Mouse (Mus musculus): ENCODE measurements around the gene Wdr60.

The Wdr60 gene

GRCm38 (mm10) chr12:116264756-116265155 lies 1.9 kb upstream of the Wdr60 start:
- no peak for DNase-seq

DNA sequence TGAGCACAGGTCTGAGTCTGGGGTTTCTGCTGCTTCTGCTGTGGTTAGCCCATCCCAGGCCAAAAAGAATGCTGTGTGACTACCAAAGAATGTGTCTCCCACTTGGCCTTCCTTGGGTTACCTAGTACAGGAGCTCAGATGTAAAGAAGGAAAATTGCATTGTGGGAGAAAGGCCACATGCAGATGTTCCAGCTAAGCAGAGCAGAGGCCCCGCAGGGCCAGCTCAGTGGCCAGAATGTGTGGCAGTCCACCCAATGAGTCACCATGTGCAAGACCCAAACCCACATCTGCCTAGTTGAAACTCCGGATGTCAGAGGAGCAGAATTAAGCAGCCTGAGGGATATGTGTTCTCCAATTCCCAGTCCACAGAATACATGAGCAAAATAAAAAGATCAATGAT lies 4.5 kb downstream of the Wdr60 start:
- no peak for DNase-seq

DNA sequence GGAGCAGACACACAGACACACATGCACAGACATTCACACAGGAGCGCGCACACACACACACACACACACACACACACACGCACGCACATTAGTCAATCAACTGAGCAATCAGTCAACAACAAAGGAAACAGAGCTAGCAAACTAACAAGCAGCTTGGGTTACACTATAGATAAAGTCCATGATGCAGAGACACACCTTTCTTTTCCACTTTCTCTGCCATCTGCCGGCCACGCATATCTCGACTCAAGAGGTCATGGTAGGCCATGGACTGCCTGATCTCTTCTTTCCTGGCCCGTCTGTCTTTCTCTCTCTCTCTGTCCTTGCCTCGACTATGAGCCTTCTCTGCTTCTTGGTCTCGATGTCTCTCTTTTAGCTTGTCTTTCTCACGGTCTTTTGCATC lies 7.2 kb downstream of the Wdr60 start:
- DNase-seq: no peak

- DNase-seq: no peak
Measured at GRCm38 (mm10) chr12:116254652-116255051, 8.2 kb downstream of the Wdr60 start.

- no peak for DNase-seq
Measured at GRCm38 (mm10) chr12:116244601-116245000, 18.2 kb downstream of the Wdr60 start.

DNA sequence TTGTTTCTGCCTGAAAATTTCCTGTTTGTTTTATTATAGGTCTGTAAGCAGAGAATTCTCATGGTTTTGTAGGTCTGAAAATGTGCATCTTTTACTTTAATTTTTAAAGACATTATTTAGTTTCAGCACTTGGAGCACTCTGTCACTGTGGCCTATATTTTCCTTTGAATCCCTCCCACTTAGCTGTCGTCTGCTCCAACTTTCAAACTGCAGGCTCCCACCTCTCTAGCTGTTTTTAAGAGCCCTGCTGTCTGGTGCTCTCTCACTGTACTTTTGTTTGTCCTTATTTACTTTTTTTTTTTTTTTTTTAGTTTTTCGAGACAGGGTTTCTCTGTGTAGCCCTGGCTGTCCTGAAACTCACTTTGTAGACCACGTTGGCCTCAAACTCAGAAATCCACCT lies 24.0 kb downstream of the Wdr60 start:
- DNase-seq: no peak

- DNase-seq: no peak
Measured at GRCm38 (mm10) chr12:116238370-116238769, 24.5 kb downstream of the Wdr60 start.

- DNase-seq: no peak
Measured at GRCm38 (mm10) chr12:116236658-116237057, 26.2 kb downstream of the Wdr60 start.

DNA sequence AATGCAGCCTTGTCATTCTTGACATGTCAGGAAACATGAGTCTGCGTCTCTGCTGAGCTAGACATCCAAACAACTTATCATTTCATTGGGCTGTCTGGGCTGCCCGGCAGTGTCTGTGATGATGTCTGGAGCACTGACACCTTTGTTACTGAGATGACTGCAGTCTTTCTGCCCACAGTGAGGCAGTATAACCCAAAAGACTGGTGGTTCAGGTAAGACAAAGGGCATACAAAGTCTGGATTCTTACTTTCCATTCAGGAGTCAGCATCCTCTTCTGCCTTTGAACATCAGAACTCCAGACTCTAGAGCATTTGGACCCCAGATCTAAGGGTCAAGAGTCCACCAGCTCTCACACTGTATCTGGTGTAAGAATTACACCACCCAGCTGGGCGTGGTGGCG lies 27.5 kb downstream of the Wdr60 start:
- DNase-seq: peak in 1 of 2 experiments; percentile 18

- no peak for DNase-seq
Measured at GRCm38 (mm10) chr12:116232061-116232460, 30.8 kb downstream of the Wdr60 start.

DNA sequence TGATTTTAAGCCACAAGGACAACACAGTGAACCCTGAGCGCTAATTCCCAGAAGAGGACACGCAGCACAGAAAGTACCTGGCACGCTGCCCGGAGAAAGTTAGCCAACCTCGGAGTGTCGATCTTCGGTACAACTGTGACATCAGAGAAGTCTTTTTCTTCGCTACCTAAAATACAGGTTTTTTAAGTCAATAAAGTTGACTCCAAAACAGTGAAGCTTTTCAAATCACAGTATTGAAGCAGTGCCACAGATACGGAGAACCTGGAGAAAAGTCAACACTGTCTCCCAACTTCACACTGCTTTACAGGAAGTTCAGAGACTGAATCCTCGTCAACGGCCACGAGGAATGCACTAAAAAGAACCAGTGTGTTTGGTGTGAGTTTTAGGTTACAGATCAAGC lies 31.2 kb downstream of the Wdr60 start:
- DNase-seq: peak; percentile 92 to 96

GRCm38 (mm10) chr12:116229451-116229850 lies 33.4 kb downstream of the Wdr60 start:
- no peak for DNase-seq

DNA sequence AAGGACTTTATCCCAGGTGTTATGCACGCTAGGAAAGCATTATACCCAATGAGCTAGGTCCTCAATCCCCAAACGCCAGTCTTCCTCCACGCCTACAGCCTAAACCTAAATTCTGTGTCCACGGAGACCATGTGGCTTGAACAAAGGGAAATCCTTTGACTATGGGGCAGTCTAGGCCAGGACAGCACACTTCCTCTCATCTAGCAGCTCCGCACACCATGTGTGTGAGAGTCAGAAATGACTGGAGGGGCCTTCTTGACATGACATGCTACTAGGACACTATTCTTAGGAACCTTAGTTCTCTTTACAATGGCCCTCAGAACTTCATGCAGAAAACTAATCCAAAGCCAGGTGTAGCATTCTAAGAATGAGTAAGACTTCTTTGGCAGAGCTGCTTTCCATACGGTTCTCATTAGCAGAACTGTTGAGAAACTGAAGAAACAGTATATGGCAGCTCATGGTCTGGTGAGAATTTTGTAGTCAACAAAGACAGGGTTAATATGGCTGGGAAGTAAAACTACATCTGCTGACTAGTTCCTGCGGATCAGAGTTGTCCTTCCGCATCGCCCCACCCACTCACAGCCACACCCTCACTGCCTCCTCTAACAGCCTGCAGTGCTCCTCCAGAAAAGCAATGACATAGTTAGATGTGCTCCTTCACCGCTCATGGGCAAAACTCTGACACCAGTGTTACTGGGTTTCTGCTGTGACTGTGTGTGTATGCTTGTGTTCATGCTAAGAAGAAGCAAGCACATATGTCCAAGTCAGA lies 36.3 kb downstream of the Wdr60 start:
- DNase-seq: no peak

DNA sequence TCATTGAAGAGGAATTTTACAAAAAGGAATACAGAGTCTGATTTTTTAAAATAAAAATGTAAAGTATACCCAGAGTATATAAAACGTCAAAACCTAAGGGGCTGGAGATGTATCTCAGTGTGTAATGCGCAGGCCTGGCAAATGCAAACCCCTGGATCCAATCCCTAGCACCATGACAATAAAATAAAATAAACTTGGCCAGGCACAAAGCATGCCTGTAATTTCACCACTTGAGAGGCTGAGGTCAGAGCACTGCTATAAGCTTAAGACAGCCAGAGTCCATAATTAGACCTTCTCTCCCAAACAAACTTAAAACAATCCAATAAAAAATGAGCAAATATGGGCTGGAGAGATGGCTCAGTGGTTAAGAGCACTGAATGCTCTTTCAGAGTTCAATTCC lies 39.7 kb downstream of the Wdr60 start:
- DNase-seq: no peak

- no peak for DNase-seq
Measured at GRCm38 (mm10) chr12:116207486-116207885, 55.3 kb downstream of the Wdr60 start.

GRCm38 (mm10) chr12:116205726-116206125 lies 57.1 kb downstream of the Wdr60 start:
- DNase-seq: no peak

DNA sequence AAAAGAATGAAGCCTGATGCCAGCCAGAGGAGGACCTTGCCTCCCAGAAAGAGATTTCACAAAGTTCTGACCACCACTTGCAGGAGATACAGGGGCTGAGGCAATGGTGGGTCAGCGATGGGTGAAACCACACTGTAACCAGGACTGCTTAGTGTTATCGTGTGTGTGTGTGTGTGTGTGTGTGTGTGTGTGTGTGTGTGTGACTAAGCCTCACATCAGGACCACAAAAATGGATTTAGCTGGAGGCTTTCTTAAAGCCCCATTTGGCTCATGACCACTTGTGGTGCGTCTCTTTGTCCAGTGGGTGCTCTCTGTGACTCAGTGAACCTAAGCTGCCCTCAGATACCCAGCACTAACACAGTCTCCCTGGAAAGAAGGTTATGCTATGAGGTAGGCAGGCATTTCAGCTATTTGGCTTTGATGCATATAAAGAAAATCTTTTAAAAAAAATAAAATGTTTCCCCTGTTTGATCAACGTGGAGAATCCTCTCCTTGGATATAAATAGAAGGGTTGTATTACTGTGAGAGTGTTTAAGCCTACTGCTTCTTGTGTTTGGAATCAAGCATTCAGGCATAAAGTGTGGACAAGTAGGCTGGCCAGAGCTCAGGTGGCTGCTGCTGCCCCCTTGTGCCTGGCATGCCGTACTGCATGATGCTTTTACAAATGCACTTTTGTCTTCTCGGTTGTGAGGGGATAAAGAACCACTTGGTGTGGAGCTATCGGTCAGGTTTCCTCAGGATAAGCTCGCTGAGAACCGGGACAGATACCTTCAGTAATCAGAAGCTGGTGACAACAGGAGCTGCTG lies 60.4 kb downstream of the Wdr60 start:
- DNase-seq: peak; percentile 45 to 78

DNA sequence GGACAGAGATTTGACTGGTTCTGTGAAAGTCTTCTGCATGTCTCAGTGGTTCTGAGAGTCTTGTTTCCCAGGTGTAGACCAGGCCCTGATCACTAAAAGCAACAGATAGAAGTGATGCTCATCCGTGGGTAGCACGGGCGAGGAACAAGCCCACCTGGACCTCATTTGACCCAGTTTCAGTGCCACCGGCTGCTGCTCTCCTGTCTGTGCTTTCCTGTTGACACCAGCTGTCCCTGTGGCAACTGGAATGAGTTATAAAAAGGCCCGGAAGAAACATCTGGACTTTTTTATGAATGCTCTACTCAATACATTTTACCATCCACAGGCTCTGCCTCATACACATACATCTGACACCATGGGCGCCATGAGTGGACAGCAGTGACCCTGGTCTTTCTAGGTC lies 64.0 kb downstream of the Wdr60 start:
- DNase-seq: no peak

- DNase-seq: no peak
Measured at GRCm38 (mm10) chr12:116196221-116196620, 66.6 kb downstream of the Wdr60 start.

DNA sequence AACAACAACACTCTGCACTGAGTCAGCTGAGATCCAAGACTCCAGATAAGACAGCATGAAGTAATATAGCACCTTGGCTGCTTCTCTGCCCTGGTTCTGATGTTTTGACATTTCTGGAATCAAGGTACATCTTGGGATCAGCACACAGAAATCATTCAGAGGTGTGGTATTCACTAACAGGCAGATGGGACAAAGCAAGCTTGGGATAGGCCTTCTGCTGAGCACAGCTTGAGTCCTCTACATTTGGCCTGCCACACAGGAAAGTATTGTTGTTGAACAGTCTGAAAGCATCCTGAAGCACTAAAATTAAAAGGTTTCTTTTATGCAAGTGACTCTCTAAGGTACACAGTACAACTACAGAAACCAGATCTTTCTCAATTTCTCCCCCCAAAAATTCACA lies 68.2 kb downstream of the Wdr60 start:
- DNase-seq: no peak

GRCm38 (mm10) chr12:116193952-116194351 lies 68.9 kb downstream of the Wdr60 start:
- no peak for DNase-seq

GRCm38 (mm10) chr12:116183212-116183935 lies 79.4 kb downstream of the Wdr60 start:
- no peak for DNase-seq

- DNase-seq: no peak
Measured at GRCm38 (mm10) chr12:116182376-116182775, 80.4 kb downstream of the Wdr60 start.
